Mouse (Mus musculus): Measurements from ENCODE around the gene Crebl2.

DNA sequence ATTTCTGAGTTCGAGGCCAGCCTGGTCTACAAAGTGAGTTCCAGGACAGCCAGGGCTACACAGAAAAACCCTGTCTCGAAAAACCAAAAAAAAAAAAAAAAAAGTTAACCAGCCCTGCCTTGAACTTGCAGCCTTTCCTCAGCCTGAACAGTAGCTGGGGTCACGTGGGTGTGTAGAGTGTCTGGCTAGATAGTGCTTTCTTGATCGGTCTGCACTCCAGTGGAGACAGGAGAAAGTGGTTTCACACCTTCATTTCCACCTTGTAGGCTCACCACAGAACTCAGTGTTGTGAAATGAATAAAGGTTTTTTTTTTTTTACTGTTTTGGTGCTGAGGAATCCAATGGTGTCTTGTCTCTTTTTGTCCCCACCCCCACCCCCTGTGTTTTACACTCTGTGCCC lies 73.4 kb downstream of the Crebl2 start:
- TF ChIP-seq CTCF (IDR thresholded peaks at IDR 0.05; ENCODE audit: low read depth) (no peak), EP300 (IDR thresholded peaks at IDR 0.05; ENCODE audit: low read depth) (no peak)
